Mouse (Mus musculus) forebrain, postnatal 0 days (tissue): ENCODE results near the gene Anxa7. TPM values are rescaled to one million over a fixed set of nuclear protein-coding genes. Genes with fewer than 3 reads are reported as not detected.

Experiments
- ATAC-seq: fragments of 200-750 bp; cut with Nextera tagmentation; 2 replicates; pipeline ENCODE4 v1.8.0; 2017; ENCODE audit warnings: mild to moderate bottlenecking, moderate library complexity
- DNase-seq: peaks from one replicate; pipeline ENCODE4 v3.0.0-alpha.2; 2015
- H3K27ac ChIP-seq: fragments of 300-500 bp; sonication (generic); 2 replicates; pipeline ENCODE4 v1.5.1; 2014; ENCODE audit warnings: low read depth, mild to moderate bottlenecking, antibody characterized with exemption, low read length, moderate library complexity, mixed read lengths
- H3K27me3 ChIP-seq: fragments of 300-500 bp; sonication (generic); 2 replicates; pipeline ENCODE4 v1.6.1; 2014; ENCODE audit warnings: mild to moderate bottlenecking, low read length, mixed read lengths; ENCODE audit not compliant: insufficient read depth
- H3K36me3 ChIP-seq: fragments of 300-500 bp; sonication (generic); 2 replicates; pipeline ENCODE4 v1.6.1; 2014; ENCODE audit warnings: mild to moderate bottlenecking, moderate library complexity; ENCODE audit not compliant: insufficient read depth
- H3K4me1 ChIP-seq: fragments of 300-500 bp; sonication (generic); 2 replicates; pipeline ENCODE4 v1.6.1; 2014; ENCODE audit warnings: antibody characterized with exemption; ENCODE audit not compliant: insufficient read depth
- H3K4me2 ChIP-seq: fragments of 300-500 bp; sonication (generic); 2 replicates; pipeline ENCODE4 v1.6.1; 2014; ENCODE audit warnings: low read depth, mild to moderate bottlenecking, moderate library complexity
- H3K4me3 ChIP-seq: fragments of 300-500 bp; sonication (generic); 2 replicates; pipeline ENCODE4 v1.5.1; 2014; ENCODE audit warnings: low read depth, low read length, mixed read lengths
- H3K9ac ChIP-seq: fragments of 300-500 bp; sonication (generic); 2 replicates; pipeline ENCODE4 v1.6.1; 2014; ENCODE audit warnings: mild to moderate bottlenecking
- H3K9me3 ChIP-seq: fragments of 300-500 bp; sonication (generic); 2 replicates; pipeline ENCODE4 v1.6.1; 2016; ENCODE audit warnings: low read length
- CTCF ChIP-seq: sonication (generic); IDR thresholded peaks from 2 replicates; pipeline ENCODE4 v1.5.1; 2016; ENCODE audit warnings: antibody characterized with exemption, control low read depth, low read depth
- WGBS: fragments of 180-500 bp; shearing (Covaris S2); extraction: QIAGEN DNeasy Blood & Tissue Kit; methylation state at CpG from one replicate; pipeline ENCODE4 v1.1.7; 2014; 5-methylcytosine and 5-hydroxymethylcytosine counted together
- polyA plus RNA-seq: library from polyadenylated mRNA; unstranded; fragments of >200 nt; fragmentation: Nextera tagmentation; extraction: Ambion mirVana; gene quantifications from 2 replicates; pipeline ENCODE4 v1.2.1, GENCODE M21; 2015
- total RNA-seq: library from RNA; depleted of rRNA; stranded (reverse); fragments of >200 nt; gene quantifications from 2 replicates; pipeline ENCODE4 v1.2.3, GENCODE M21; 2014; rRNA removed

Anxa7 gene
- total and polyA plus RNA-seq, 2 experiments from 2014 or later = 21.2 to 36.7 TPM

GRCm38 (mm10) chr14:20436976-20437375 is 43.0 kb downstream of the Anxa7 start:
- no peak overlapping the region for H3K27ac ChIP-seq

GRCm38 (mm10) chr14:20432420-20432819 is 47.5 kb downstream of the Anxa7 start:
- Histone ChIP-seq H3K4me2 (no peak overlapping the region), H3K9me3 (no peaks in the 10 kb centered on the region), H3K9ac (no peak overlapping the region), H3K36me3 (no peaks in the 10 kb centered on the region), H3K4me3 (no peak overlapping the region), H3K27me3 (no peaks in the 10 kb centered on the region), H3K27ac (no peak overlapping the region), H3K4me1 (no peaks in the 10 kb centered on the region)
- no peak for ATAC-seq
- DNase-seq = no peak
- TF ChIP-seq CTCF = no peak
- WGBS = 89% methylated on average over 4 of the region's 4 CpGs

More at GRCm38 (mm10) chr14:20436976-20437375, 43.0 kb downstream of the Anxa7 start:
- Histone ChIP-seq H3K4me3 (no peak overlapping the region), H3K4me2 (no peak overlapping the region), H3K36me3 (no peaks in the 10 kb centered on the region), H3K9ac (no peak overlapping the region), H3K27me3 (no peaks in the 10 kb centered on the region), H3K4me1 (no peaks in the 10 kb centered on the region), H3K9me3 (no peaks in the 10 kb centered on the region)
- no peak for ATAC-seq
- no peak for TF ChIP-seq CTCF
- WGBS = 70% methylated on average over 6 of the region's 6 CpGs
- no peak for DNase-seq

GRCm38 (mm10) chr14:20431726-20432125 is 48.2 kb downstream of the Anxa7 start:
- 83% methylated on average over 6 of the region's 6 CpGs for WGBS
- no peaks in the 10 kb centered on the region for H3K4me1 ChIP-seq
- no peak for TF ChIP-seq CTCF
- no peak for DNase-seq
- H3K27ac ChIP-seq = no peak overlapping the region
- ATAC-seq = no peak
- no peaks in the 10 kb centered on the region for H3K36me3 ChIP-seq
- H3K9ac ChIP-seq = no peak overlapping the region
- no peak overlapping the region for H3K4me3 ChIP-seq
- no peaks in the 10 kb centered on the region for H3K27me3 ChIP-seq
- H3K4me2 ChIP-seq = no peak overlapping the region
- no peaks in the 10 kb centered on the region for H3K9me3 ChIP-seq

GRCm38 (mm10) chr14:20429833-20430232 is 50.1 kb downstream of the Anxa7 start:
- no peak for TF ChIP-seq CTCF
- no peak for DNase-seq
- no peak overlapping the region for H3K27ac ChIP-seq
- no peak overlapping the region for H3K4me2 ChIP-seq
- no peaks in the 10 kb centered on the region for H3K27me3 ChIP-seq
- no peak overlapping the region for H3K9ac ChIP-seq
- H3K4me3 ChIP-seq = no peak overlapping the region
- no peaks in the 10 kb centered on the region for H3K36me3 ChIP-seq
- no peaks in the 10 kb centered on the region for H3K4me1 ChIP-seq
- H3K9me3 ChIP-seq = no peaks in the 10 kb centered on the region
- no peak for ATAC-seq
- WGBS = 71% methylated on average over 1 of the region's 1 CpGs

- Histone ChIP-seq H3K4me3 (no peak overlapping the region), H3K27ac (no peak overlapping the region), H3K27me3 (no peaks in the 10 kb centered on the region), H3K4me2 (no peak overlapping the region), H3K4me1 (no peaks in the 10 kb centered on the region), H3K36me3 (no peaks in the 10 kb centered on the region), H3K9ac (no peak overlapping the region), H3K9me3 (no peaks in the 10 kb centered on the region)
- TF ChIP-seq CTCF = no peak
- DNase-seq (no peak), ATAC-seq (no peak)
- 31% methylated on average over 1 of the region's 1 CpGs for WGBS
Measured at GRCm38 (mm10) chr14:20428593-20428992, 51.3 kb downstream of the Anxa7 start.

- no peak for DNase-seq
- TF ChIP-seq CTCF = no peak
- WGBS = 88% methylated on average over 6 of the region's 6 CpGs
Measured at GRCm38 (mm10) chr14:20423046-20423445, 56.9 kb downstream of the Anxa7 start.

GRCm38 (mm10) chr14:20422257-20422656 is 57.7 kb downstream of the Anxa7 start:
- H3K4me2 ChIP-seq = no peak overlapping the region
- H3K4me1 ChIP-seq = no peaks in the 10 kb centered on the region
- no peak for TF ChIP-seq CTCF
- no peak overlapping the region for H3K27ac ChIP-seq
- DNase-seq (no peak), ATAC-seq (no peak)
- no peak overlapping the region for H3K4me3 ChIP-seq
- WGBS = 71% methylated on average over 7 of the region's 7 CpGs
- H3K9ac ChIP-seq = no peak overlapping the region
- H3K36me3 ChIP-seq = no peaks in the 10 kb centered on the region
- H3K27me3 ChIP-seq = no peaks in the 10 kb centered on the region
- no peaks in the 10 kb centered on the region for H3K9me3 ChIP-seq

More at GRCm38 (mm10) chr14:20423046-20423445, 56.9 kb downstream of the Anxa7 start:
- H3K4me2 ChIP-seq = no peak overlapping the region
- H3K9me3 ChIP-seq = no peaks in the 10 kb centered on the region
- H3K4me1 ChIP-seq = no peaks in the 10 kb centered on the region
- no peak overlapping the region for H3K9ac ChIP-seq
- no peaks in the 10 kb centered on the region for H3K27me3 ChIP-seq
- no peak overlapping the region for H3K27ac ChIP-seq
- no peak for ATAC-seq
- no peak overlapping the region for H3K4me3 ChIP-seq
- no peaks in the 10 kb centered on the region for H3K36me3 ChIP-seq

Other genes starting within 250 kb of the Anxa7 start
- not detected in 2 replicates for gene Kcnk16, start 210.9 kb downstream of the Anxa7 start, total RNA-seq
- not detected in 2 replicates for gene Kcnk16, start 210.9 kb downstream of the Anxa7 start, polyA plus RNA-seq
- 23.5 and 26.0 TPM in 2 replicates for gene Nudt13, start 185.4 kb downstream of the Anxa7 start, total RNA-seq
- gene Nudt13, start 185.4 kb downstream of the Anxa7 start, polyA plus RNA-seq = 10.7 and 13.5 TPM in 2 replicates
- gene Ecd, start 132.0 kb downstream of the Anxa7 start, total RNA-seq = 37.7 and 46.8 TPM in 2 replicates
- 36.4 and 44.0 TPM in 2 replicates for gene Ecd, start 132.0 kb downstream of the Anxa7 start, polyA plus RNA-seq
- 47.8 and 61.4 TPM in 2 replicates for gene Fam149b, start 132.0 kb downstream of the Anxa7 start, total RNA-seq
- gene Fam149b, start 132.0 kb downstream of the Anxa7 start, polyA plus RNA-seq = 18.8 and 26.6 TPM in 2 replicates
- 69.2 and 74.1 TPM in 2 replicates for gene Dnajc9, start 91.2 kb downstream of the Anxa7 start, total RNA-seq
- gene Dnajc9, start 91.2 kb downstream of the Anxa7 start, polyA plus RNA-seq = 112 and 115 TPM in 2 replicates
- 26.2 and 34.7 TPM in 2 replicates for gene Mrps16, start 86.5 kb downstream of the Anxa7 start, total RNA-seq
- gene Mrps16, start 86.5 kb downstream of the Anxa7 start, polyA plus RNA-seq = 59.9 and 79.1 TPM in 2 replicates
- 1.5 and 2.1 TPM in 2 replicates for gene Cfap70, start 27.9 kb downstream of the Anxa7 start, total RNA-seq
- gene Cfap70, start 27.9 kb downstream of the Anxa7 start, polyA plus RNA-seq = 0.88 and 1.4 TPM in 2 replicates
- gene Mss51, start 16.8 kb upstream of the Anxa7 start, total RNA-seq = 0.14 and 0.15 TPM in 2 replicates
- not detected in 2 replicates for gene Mss51, start 16.8 kb upstream of the Anxa7 start, polyA plus RNA-seq
- 172 and 194 TPM in 2 replicates for gene Ppp3cb, start 66.4 kb upstream of the Anxa7 start, total RNA-seq
- gene Ppp3cb, start 66.4 kb upstream of the Anxa7 start, polyA plus RNA-seq = 83.5 and 103 TPM in 2 replicates
- gene Usp54, start 160.9 kb upstream of the Anxa7 start, total RNA-seq = 20.5 and 28.9 TPM in 2 replicates
- gene Usp54, start 160.9 kb upstream of the Anxa7 start, polyA plus RNA-seq = 3.0 and 4.8 TPM in 2 replicates
- gene Myoz1, start 176.4 kb upstream of the Anxa7 start, total RNA-seq = 0.15 and 0.57 TPM in 2 replicates
- 0.30 and 0.83 TPM in 2 replicates for gene Myoz1, start 176.4 kb upstream of the Anxa7 start, polyA plus RNA-seq
- 0.15 and 0.24 TPM in 2 replicates for gene Synpo2l, start 188.2 kb upstream of the Anxa7 start, total RNA-seq
- gene Synpo2l, start 188.2 kb upstream of the Anxa7 start, polyA plus RNA-seq = 0.17 and 0.19 TPM in 2 replicates
- gene Sec24c, start 194.2 kb upstream of the Anxa7 start, total RNA-seq = 65.0 and 86.4 TPM in 2 replicates
- 46.0 and 57.1 TPM in 2 replicates for gene Sec24c, start 194.2 kb upstream of the Anxa7 start, polyA plus RNA-seq
- gene Fut11, start 214.8 kb upstream of the Anxa7 start, total RNA-seq = 11.2 and 17.9 TPM in 2 replicates
- 14.0 and 20.7 TPM in 2 replicates for gene Fut11, start 214.8 kb upstream of the Anxa7 start, polyA plus RNA-seq
- 238 and 257 TPM in 2 replicates for gene Chchd1, start 222.9 kb upstream of the Anxa7 start, total RNA-seq
- gene Chchd1, start 222.9 kb upstream of the Anxa7 start, polyA plus RNA-seq = 222 and 300 TPM in 2 replicates
- gene Zswim8, start 227.4 kb upstream of the Anxa7 start, total RNA-seq = 112 and 162 TPM in 2 replicates
- gene Zswim8, start 227.4 kb upstream of the Anxa7 start, polyA plus RNA-seq = 24.6 and 28.2 TPM in 2 replicates